Mouse (Mus musculus): Measurements from ENCODE around the gene Pnpla2.
"Not testable (repeated sequence)": the region's sequence is repeated elsewhere in the genome, so short reads cannot be mapped to it uniquely, and the experiment has no call there.

Gene Pnpla2

DNA sequence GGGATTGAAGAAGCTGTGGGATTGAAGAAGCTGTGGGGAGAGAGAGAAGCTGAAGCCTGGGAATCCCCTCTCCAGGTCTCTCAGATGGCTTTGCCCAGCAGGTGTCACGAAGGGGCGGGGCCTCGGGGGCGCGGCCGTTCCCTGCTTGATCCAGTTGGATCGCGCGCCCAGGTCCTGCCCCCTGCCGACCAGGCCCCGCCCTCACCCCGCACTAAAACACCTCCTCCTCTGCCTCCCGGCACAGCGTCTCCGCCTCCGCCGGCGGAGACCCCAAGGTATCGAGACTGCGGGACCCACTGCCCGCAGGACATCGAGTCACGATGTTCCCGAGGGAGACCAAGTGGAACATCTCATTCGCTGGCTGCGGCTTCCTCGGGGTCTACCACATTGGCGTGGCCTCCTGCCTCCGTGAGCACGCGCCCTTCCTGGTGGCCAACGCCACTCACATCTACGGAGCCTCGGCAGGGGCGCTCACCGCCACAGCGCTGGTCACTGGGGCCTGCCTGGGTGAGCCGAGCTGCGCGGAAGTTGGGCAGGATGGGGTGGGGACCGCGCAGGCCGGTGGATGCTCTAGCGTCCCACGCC, at the start of gene Pnpla2:
Gene Pnpla2, plus strand, starts transcription at position 232 of the 585 bp plus-strand sequence.
- DNase-seq = peak; percentile 99

DNA sequence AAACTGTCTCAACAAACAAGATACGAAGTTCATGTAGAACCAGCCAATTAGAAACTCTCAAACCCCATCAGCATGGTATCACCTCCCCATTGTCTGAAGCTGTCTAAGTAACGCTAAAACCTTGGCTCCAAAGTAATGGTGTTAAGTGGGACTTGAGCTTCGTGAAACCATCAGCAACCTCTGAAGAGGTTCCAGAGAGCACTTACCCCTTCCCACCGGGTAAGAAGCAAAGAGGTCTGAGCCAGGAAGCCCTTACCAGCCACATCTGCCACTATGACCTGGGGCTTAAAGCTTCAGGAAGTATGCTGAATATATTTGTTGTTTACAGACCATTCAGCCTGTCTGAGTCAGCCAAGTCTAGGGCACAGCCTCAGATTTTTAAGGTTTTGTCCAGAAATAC, 49.5 kb upstream of the Pnpla2 start:
- no peak for DNase-seq

DNA sequence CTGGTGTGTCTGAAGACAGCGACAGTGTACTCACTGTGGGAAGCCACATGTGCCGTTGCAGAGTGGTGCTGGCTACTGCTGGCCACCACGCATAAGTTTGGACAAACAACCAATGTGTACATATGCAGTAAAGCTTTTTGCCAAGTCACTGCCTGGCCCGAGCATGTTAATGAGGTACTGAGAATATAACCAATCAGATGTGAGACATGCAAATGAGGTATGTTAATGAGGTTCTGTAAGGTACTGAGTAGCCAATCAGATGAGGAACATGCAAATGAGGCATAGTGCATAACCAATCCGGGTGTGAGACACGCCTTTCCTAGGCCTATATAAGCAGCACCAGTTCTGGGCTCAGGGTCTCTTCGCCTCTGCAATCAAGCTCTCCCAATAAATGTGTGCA, 47.3 kb upstream of the Pnpla2 start:
- DNase-seq = not testable (repeated sequence)

DNA sequence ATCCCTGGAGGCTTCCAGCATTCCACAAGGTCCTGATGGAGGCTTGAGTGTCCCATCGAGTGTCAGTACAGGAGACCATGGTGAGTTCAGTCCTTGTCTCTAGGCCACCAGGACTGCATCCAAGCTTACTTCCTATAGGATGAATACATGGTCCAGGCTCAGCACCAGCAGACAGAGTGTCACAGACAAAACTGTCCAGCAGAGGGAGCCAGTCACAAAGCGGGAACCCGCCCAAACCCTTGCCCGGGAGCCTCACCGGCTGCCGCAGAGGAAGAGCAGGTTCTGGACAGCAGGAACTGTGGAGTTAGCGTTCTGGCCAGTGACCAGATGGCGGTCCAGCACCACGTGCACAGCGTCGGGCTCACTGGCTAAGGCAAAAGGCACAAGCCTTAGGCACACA, 46.2 kb upstream of the Pnpla2 start:
- peak; percentile 90 for DNase-seq

DNA sequence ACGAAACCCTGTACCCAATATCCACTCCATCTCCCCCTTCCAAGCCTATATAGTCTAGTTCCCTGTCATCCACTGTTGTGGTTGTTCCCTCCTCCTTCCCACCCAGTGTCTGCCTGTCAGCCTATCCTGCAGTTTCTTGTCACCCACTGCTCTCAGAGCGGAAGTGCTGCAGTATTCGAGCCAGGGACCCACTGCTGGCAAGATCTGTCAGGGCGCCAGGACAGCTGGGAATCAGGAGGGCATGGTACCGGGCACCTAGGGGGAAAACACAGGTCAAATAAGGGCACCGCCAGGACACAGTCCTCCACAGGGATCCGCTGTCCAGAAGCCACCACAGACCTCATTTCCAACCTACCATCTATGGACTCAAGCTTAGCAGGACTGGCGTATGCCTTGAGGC, 44.4 kb upstream of the Pnpla2 start:
- DNase-seq = no peak

DNA sequence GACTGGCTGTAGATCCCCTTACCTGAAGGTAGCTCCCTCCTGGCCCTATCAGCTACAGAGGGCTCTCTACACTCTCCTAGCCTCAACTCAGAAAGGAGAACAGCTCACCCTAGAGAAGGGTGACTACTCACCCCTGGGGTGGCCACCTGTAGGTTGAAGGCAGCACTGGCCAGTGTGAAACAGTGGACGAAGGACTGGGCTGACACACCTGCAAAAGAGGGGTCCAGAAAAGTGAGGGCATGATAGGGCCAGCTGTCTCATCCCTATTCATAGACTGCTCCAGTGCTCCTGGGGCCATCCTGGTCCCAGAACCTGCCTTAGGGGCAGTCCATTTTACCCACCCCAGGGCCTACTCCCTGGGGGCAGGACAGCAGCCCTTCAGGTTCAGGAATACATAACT, 43.3 kb upstream of the Pnpla2 start:
- DNase-seq = no peak

DNA sequence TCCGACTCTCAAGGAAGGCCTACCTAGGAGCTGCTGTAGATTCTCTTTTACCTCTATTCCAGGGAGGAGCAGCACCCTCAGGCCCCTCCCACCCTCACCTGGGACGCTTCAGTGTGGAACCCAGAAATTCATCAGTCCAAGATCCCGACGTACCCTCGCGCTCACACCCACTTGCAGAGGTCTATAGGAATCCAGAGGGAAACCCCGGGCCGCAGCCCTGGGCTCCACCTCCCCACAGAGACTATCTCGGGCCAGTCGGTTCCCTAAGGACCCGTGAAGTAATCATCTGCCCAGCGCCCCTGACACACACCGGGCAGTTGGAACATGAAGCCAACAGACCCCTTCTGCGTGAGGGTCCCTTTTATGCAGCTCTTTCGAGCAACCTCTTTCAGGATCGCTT, 41.7 kb upstream of the Pnpla2 start:
- DNase-seq = peak; percentile 42

DNA sequence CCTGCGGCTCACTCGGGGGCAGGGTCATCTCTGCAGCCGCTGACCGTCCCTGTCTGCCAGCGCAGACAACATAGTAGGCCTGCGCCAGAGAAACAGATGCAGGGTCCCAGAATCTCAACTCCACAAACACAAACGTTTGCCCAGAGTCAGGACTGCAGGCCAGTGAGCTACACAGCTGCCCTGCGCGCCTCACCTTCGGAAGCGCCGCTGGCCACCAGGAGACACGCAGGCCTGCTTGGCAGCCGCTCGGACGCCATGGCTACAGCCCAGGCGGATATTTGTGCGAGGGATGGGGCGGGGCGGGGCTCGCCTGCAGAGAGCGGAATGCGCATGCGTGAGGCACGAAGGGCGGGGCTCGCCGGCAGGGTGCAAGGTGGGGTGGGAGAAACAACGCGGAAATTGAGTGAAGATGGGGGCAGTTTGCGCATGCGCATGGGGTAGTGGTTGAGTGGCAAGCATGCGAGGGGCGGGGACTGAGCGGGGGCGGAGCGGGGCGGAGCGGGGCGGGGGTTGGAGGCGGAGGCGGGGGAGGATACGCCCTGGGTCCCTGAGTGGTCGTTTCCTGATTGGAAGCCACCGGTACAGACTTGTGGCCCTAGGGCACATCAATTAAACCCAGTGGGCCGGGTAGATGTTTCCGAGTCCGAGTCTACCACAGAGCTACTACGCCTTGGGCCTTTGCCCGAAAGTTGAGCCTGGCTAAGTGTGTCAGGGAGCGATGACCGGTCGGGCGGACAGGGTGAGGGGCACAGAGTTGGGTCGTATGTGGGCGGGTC, 41.0 kb upstream of the Pnpla2 start, which contains the start of gene Gatd1:
Gene Gatd1, minus strand, starts transcription at position 328 of the 776 bp plus-strand sequence.
- peak; percentile 100 for DNase-seq

DNA sequence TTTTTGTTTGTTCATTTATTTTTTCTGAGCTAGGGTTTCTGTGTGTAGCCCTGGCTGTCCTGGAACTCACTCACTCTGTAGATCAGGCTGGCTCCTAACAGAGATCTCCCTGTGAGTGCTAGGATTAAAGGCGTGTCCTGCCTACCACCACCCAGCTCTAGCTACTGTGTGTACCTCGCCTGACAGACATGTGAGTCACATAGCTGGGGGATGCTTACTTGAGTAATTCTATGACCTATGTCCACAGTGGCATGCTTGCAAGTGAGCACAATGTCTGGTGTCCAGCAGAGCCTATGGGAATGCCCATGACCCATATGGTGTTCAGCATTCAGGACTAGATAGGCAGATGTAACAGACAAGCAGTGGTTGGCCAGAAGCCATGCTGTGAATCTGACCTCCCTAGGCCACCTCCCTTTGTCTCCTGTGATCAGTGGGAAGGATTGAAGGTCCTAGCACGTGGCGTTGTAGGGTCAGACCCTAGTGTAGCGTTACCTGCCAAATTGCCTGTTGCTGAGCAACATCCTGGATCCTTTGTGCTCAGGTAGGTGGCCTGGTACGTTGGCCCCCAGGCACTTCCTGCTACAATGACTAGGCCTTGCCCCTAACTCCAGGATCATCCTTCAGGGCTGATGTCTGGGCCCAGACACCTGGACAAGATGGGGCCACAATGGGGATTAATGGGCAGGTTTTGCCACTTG, 38.7 kb upstream of the Pnpla2 start:
- DNase-seq = no peak

DNA sequence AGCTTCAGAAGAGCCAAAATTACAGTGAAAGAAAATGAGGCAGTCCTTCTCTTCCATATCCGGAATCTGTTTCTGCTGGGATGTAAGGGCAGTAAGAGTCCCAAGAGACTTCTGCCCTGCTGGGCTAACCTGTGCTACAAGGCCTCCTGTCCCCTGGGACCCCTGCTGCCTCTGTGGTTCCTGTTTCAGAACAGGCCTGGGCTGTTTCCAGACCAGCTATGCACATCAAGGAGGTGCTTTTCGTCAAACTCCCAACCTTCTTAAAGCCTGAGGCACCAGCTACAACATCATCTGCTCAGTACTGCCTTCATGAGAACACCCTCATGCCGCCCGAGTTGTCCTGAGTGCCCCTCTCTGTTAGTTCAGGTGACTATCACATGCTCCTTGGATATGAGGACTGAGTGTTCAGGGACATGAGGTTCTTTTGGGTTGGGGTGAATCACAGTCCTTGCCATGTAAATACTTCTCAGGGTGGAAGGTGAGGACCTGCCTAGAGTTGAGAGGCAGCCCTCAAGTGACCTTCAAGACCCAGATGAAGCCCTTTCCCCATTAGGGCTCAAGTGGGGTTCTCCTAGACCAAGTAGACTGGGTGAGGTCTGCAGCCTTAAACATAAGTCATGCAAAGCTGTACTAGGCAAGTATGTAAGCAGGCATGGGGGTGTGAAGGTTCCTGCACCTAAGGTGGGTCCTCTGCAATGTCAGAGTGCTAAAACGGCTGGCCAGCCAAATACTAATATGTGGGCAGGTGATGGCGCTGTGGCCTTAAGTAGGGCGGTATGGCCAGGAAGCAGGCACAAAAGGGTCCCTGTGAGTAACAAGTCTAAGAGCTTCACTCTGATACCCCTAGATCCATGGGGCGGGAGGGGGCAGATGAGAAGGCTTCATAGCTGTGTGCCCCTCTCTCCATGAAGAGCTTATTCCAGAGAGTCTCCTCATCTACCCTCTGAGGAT, 37.0 kb upstream of the Pnpla2 start:
- no peak for DNase-seq

DNA sequence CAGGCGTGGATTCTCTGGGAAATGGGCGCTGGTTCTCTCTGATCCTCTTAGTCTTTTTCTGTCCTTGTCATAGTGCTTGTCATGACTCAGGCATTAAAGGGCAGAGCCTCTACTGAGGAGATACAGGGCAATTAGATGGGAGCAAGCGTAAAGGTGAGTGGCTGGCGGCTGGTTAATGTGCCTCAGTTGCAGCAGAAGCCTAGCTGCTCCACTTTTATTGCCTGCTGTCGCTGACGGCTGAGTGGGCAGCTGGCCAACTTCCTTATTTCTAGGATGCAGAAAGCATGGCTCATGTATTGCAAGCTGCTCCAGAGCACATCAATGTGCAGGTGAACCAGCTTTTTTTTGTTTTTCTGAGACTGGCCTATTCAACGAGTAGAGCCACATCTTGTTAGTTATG, 36.0 kb upstream of the Pnpla2 start:
- DNase-seq = no peak

DNA sequence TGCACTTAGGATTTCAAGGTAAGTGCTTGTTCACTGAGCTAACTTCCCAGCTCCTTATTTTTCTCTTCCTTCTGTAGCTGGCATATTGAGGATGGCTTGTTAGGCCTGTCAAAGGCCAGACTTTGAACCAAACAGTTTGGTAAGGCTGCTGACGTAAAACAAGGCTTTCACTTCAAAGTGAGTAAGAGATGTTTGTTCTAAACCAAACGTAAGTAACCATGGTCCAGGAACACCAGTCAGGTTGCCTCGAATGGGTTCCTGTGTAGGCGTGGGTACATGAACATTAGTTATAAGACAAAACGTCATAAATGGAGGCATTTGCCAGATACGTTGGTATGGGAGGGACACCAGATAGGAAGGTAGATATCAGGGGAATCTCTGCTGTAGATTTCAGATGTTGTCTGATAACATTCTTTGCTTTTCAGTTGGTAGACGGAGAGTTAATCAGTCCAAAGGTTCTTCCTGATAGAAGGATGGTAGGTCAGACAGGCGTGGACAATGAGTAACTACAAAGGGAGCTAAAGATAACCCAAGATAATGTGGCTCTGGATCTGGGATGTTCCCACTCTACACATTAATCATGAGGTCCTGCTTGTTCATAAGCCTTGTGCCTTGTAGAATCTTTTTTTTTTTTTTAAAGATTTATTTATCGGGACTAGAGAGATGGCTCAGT, 34.8 kb upstream of the Pnpla2 start:
- no peak for DNase-seq

DNA sequence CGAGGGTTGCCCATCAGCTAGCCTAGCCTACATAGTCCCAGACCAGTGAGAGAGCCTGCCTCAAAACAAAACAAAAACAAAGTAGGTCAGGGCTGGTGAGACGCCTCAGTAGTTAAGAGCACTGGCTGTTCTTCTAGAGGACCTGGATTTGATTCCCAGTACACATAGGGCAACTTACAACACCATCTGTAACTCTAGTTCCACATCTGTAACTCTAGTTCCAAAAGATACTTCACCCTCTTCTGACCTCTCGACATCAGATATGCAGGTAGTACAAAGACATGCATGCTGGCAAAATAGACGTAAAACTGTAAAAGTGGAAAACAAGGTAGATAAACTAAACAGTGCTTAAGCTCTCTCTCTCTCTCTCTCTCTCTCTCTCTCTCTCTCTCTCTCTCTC, 31.2 kb upstream of the Pnpla2 start:
- no peak for DNase-seq

DNA sequence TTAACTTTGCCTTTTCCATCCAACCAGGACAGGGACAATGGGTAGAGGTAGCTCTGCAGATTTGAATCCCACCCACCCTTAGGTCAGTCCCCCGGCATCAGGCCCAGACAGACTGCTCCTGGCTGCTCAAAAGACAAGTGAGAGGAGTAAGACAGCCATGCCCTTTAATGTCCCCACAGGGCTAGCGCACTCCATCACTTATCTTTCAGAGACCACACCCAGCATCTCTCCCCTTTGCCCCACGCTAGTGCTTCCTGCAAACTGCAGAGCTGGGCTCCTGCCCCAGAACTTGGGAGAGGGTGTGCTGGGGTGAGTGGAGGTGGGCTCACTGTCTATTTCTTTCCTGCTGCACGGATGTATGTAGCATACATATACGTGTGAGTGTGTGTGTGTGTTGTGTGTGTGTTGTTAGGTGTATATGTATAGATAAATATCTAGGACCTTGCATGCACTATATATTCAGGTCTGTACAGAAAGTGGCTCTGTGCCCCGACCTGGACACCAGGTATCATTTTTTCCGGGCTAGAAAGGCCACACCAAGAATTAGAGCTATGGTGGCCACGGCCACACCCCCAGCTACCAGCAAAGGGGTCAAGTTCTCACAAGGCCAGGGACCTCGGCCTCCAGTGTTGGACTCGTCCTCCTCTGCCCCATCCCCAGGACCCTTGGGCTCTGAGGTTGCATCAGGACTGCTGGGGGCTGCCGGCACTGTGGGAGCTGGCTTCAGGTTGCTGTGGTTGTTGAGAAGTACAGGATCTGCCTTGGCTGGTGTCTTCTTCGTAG, 27.9 kb upstream of the Pnpla2 start:
- DNase-seq = no peak

DNA sequence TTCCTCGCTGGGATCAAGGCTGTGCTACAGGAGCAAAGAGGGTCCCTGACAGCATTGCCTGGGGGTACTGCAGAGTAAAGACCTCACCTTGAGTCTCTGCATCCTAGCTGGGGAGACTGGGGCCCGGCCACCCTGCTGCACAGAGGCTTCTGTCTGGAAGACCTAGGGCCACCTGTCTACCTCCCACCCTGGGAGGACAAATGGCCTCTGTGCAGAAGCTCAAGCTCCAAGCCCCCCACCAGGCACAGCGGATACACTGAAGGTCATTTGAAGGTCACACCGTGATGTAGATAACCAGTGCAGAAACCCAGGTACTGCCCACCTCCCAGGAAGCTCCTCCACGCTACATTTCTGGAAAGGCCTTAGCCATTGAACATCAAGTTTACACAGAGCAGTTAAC, 26.3 kb upstream of the Pnpla2 start:
- no peak for DNase-seq

DNA sequence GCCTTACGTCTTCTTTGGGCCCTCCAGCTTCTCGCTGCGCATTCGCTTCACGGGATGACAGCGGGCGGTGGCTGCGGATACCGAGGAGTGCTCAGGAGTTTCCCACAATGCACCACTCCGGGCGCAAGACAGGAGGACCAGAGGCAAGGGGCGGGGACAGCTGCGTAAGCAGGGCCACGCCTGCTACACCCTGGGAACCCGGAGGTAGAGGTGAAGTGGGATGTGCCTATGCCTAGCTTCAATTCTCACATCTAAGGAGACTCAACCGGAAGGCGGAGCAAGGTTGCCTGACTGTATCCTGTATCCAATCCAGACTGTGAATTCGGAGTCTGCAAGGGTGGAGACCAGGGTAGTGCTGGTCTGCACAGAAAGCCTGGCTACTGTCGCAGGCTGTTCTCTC, 25.7 kb upstream of the Pnpla2 start, which contains the start of gene Cend1:
Gene Cend1, minus strand, starts transcription at position 182 of the 400 bp plus-strand sequence.
- peak; percentile 58 for DNase-seq

DNA sequence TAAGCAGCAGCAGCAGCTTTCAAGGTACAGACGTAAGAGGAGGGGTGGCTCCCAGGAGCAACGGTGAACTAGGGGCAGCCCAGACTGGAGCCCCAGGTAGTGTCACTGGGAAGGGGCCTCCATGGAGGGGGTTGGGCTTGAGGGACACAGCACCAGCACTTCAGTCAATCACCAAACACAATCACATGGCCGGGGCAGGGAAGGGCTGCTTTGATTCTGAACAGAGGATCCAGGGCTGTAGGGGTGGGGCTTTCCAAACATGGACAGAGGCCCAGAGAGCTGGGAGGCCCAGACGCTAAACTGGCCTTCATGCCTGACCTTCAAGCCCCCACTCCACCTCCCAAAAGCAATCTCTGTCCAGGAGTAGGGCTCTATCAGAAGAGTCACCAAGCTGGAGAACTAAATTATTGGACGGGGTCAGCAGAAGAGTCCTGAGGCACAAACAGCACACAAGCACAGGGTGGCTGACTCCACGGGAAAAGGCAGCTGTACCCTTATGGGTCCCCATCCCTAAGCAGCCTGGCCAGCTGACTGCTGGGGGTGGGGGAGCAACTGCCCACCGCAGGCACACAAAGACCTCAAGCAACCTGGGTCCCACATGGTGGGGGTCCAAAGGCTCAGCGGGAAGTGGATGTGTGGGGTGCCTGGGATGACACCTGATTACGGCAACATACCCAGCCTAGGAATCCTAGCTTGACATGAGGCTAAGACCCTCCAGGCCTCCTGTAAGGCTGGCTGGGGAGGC, 25.0 kb upstream of the Pnpla2 start:
- DNase-seq = peak; percentile 9

DNA sequence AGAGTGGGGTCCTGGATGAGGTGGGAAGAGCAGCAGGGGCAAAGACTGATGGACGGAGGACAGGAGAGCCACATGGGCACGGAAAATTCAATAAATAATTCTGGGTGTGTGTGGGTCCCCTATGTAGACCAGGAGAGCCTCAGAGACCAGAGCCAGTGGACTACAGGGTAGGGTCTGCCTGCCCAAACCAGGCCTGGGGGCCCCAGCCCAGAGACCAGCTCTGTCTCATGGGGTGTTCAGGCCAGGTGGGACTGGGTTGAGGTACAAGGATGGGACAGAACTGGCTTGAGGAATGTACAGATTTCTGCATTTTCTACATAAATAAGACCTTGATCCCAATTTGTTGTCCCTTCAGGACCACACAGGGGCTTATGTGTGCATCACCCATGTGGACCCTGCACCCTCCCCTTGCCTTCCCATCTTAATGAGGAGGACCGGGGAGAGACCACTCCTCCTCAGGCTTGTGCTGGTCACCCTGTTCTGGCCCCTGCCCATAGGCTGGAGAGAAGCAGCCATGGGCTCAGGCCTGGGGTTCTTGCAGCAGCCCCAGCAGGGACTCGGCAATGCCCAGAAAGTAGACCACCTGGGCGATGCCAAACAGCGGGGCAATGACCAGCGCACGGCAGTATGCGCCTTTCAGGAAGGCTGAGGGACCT, 24.3 kb upstream of the Pnpla2 start:
- peak; percentile 6 for DNase-seq

DNA sequence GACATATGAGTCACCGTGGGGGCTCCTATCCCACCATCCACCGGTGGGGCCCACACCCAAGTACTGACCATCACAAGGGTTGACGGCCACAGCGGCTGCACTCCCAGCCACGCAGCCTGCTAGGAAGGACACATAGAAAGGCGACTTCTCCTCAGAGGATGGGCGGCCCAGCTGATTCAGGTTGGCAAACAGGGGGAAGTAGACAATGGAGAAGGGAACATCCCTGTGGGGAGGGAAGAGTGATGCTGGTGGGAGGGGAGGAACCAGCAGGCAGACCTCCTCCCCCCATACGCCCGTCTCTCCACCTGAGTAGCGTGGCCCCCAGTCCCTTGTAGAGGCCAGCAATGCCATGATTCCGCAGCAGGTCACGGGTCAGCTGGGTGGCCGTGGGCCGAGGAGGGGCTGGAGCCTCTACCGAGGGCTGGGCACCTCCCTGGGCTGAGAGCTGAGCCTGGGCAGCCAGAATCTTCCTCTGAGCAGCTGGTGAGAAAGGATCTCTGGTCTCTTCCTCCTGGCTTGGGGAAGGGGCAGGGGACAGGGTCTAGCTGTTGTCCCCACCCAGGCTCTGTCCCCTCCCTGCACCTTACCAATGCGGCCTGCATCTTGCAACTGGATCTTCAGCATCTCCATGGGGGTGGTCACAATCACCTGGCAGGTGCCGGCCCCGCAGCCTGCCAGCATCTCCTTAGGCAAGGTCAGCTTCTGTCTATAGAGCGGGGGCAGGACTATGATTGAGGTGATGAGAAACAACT, 23.4 kb upstream of the Pnpla2 start:
- peak; percentile 10 for DNase-seq

All from thymus, postnatal 4 days (tissue).